Mouse (Mus musculus): Measurements from ENCODE around the gene Cdk6. TPM values are rescaled to one million over a fixed set of nuclear protein-coding genes. Genes with fewer than 3 reads are reported as not detected.
A peak's percentile ranks its signal among the peaks of the same experiment; 100 is the strongest.
"Not testable (repeated sequence)": the region's sequence is repeated elsewhere in the genome, so short reads cannot be mapped to it uniquely, and the experiment has no call there.

The Cdk6 gene
- total RNA-seq, 1 experiment: 34.1 TPM

DNA sequence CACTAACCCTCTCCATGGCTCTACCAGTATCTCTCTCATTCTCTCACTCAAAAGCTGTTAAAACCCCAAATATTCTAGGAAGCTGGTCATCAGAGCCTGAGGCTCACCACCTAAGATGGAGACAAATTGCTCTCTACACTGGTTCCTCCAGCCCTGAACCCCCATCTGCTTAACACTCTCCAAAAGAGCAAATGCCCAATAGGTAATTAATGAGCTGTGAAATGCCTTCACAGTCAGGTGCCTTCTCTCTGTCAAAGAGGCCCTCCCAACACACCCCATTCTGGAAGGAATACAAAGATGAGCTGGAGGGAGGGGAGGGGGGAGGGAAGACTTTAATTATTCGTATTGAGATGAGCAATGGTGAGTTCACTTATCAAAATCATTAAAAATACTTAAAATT is 21.1 kb upstream of the Cdk6 start:
- Histone ChIP-seq H3K4me1 (ENCODE audit: control insufficient read depth in 2 of 2, insufficient read depth in 2 of 2, low read length in 2 of 2, poor library complexity in 1 of 2) (0 out of 4 replicates have a peak, but pooled peaks cover 0 to 5% of the 10 kb centered on the region in 2 experiments), H3K9ac (ENCODE audit: insufficient read depth, low read depth, low read length, poor library complexity, severe bottlenecking) (no peak overlapping the region), H3K36me3 (ENCODE audit: control insufficient read depth, insufficient read depth, low read length, poor library complexity, severe bottlenecking) (no peaks in the 10 kb centered on the region), H3K27ac (ENCODE audit: insufficient read depth, low read depth, low read length, poor library complexity, severe bottlenecking) (no peak overlapping the region), H3K9me3 (ENCODE audit: control insufficient read depth, insufficient read depth, low read depth, low read length) (no peaks in the 10 kb centered on the region), H3K4me3 (ENCODE audit: insufficient read depth in 1 of 2, low read depth in 1 of 2, low read length in 2 of 2, poor library complexity in 1 of 2, severe bottlenecking in 1 of 2) (no peak overlapping the region)
- no peak for TF ChIP-seq HCFC1 (IDR thresholded peaks at IDR 0.05; ENCODE audit: borderline replicate concordance, insufficient read depth, low read length)
- no peak for TF ChIP-seq ZNF384 (IDR thresholded peaks at IDR 0.05; ENCODE audit: low read depth, low read length)
- no peak for TF ChIP-seq CHD2 (IDR thresholded peaks at IDR 0.05; ENCODE audit: low read depth, low read length)
- no peak for TF ChIP-seq MAFK (IDR thresholded peaks at IDR 0.05; ENCODE audit: insufficient read depth, low read depth, low read length)
- TF ChIP-seq ZC3H11A (IDR thresholded peaks at IDR 0.05; ENCODE audit: borderline replicate concordance, low read depth, low read length): no peak
- DNase-seq (ENCODE audit: low read depth, low spot score): no peak
- in situ Hi-C loops (cut with MboI; ENCODE audit: low sequenced_read_pairs in 2 of 2, unreplicated experiment in 2 of 2): no loop called here

DNA sequence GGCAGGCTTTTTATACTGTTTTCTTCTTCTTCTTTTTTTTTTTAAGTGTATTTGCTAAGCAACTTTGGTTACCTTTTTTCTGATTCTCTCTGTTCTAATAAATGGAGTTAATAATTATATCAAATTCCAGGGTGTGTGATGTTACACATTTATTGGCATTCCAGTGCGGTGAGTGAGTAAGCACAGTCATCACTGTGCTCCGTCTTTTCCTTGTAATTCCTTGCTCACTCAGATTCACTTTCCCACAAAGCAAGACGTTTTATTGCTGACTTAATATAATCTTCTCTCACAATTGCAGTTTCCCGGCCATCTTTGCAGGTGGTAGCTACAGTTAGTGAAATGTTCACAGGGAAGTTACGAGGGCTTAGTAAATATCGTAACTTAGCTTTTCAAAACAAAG is 19.2 kb upstream of the Cdk6 start:
- H3K9me3 ChIP-seq (ENCODE audit: control insufficient read depth, insufficient read depth, low read depth, low read length): no peaks in the 10 kb centered on the region
- H3K36me3 ChIP-seq (ENCODE audit: control insufficient read depth, insufficient read depth, low read length, poor library complexity, severe bottlenecking): no peaks in the 10 kb centered on the region
- in situ Hi-C loops (cut with MboI; ENCODE audit: low sequenced_read_pairs in 2 of 2, unreplicated experiment in 2 of 2): no loop called here
- H3K9ac ChIP-seq (ENCODE audit: insufficient read depth, low read depth, low read length, poor library complexity, severe bottlenecking): no peak overlapping the region
- DNase-seq (ENCODE audit: low read depth, low spot score): no peak
- no peak overlapping the region for H3K4me3 ChIP-seq (ENCODE audit: insufficient read depth in 1 of 2, low read depth in 1 of 2, low read length in 2 of 2, poor library complexity in 1 of 2, severe bottlenecking in 1 of 2)
- no peak for TF ChIP-seq MAFK (IDR thresholded peaks at IDR 0.05; ENCODE audit: insufficient read depth, low read depth, low read length)
- no peak overlapping the region for H3K27ac ChIP-seq (ENCODE audit: insufficient read depth, low read depth, low read length, poor library complexity, severe bottlenecking)
- 0 out of 4 replicates have a peak, but pooled peaks cover 0 to 5% of the 10 kb centered on the region in 2 experiments for H3K4me1 ChIP-seq (ENCODE audit: control insufficient read depth in 2 of 2, insufficient read depth in 2 of 2, low read length in 2 of 2, poor library complexity in 1 of 2)

DNA sequence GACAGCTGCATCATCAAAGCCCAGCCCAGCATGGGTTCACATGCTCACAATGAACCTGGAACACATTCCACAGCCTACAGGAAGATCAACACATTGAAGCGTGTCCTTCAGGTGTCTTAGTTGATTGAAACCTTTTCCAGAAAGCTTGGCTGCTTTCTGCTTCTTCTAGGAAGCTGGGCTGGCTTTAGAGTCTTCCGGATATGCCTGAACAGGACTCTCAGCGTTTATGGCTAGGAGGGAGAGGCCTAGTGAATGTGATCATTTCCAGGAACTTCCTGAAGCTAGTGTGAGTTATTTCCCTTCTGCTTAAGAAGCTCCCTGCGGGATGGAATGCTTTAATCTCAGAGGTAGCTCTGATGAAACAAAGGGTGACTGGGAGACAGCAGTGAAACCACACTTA is 17.2 kb upstream of the Cdk6 start:
- in situ Hi-C loops (cut with MboI; ENCODE audit: low sequenced_read_pairs in 2 of 2, unreplicated experiment in 2 of 2): no loop called here
- DNase-seq (ENCODE audit: low read depth, low spot score): no peak
- Histone ChIP-seq H3K36me3 (ENCODE audit: control insufficient read depth, insufficient read depth, low read length, poor library complexity, severe bottlenecking) (no peaks in the 10 kb centered on the region), H3K9ac (ENCODE audit: insufficient read depth, low read depth, low read length, poor library complexity, severe bottlenecking) (no peak overlapping the region), H3K4me1 (ENCODE audit: control insufficient read depth in 2 of 2, insufficient read depth in 2 of 2, low read length in 2 of 2, poor library complexity in 1 of 2) (0 out of 4 replicates have a peak, but pooled peaks cover 0 to 5% of the 10 kb centered on the region in 2 experiments), H3K4me3 (ENCODE audit: insufficient read depth in 1 of 2, low read depth in 1 of 2, low read length in 2 of 2, poor library complexity in 1 of 2, severe bottlenecking in 1 of 2) (no peak overlapping the region), H3K27ac (ENCODE audit: insufficient read depth, low read depth, low read length, poor library complexity, severe bottlenecking) (no peak overlapping the region), H3K9me3 (ENCODE audit: control insufficient read depth, insufficient read depth, low read depth, low read length) (no peaks in the 10 kb centered on the region)
- TF ChIP-seq CHD2 (IDR thresholded peaks at IDR 0.05; ENCODE audit: low read depth, low read length): no peak
- TF ChIP-seq MAFK (IDR thresholded peaks at IDR 0.05; ENCODE audit: insufficient read depth, low read depth, low read length): no peak
- no peak for TF ChIP-seq ZC3H11A (IDR thresholded peaks at IDR 0.05; ENCODE audit: borderline replicate concordance, low read depth, low read length)
- TF ChIP-seq HCFC1 (IDR thresholded peaks at IDR 0.05; ENCODE audit: borderline replicate concordance, insufficient read depth, low read length): no peak
- TF ChIP-seq ZNF384 (IDR thresholded peaks at IDR 0.05; ENCODE audit: low read depth, low read length): no peak

DNA sequence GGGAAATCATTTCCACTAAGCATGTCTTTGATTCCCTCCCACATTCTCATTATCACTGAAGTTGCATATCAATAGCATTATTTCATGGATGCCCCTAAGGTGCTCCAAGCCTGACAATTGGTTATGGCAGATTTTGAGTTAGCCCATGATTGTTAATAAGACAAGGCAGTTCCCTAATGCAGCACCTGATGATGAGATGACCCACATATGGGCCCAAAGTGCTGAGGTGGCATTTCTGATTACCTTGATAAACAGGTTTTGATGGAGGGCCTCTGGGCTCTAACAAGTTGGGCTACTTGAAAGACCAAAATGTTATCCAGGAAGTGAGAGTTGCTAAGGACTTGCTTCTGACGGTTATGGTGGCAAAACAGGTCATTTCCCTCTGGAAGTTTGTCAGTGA is 11.9 kb upstream of the Cdk6 start:
- TF ChIP-seq ZNF384 (IDR thresholded peaks at IDR 0.05; ENCODE audit: low read depth, low read length) (no peak), MAFK (IDR thresholded peaks at IDR 0.05; ENCODE audit: insufficient read depth, low read depth, low read length) (peak; percentile 70)
- H3K4me3 ChIP-seq (ENCODE audit: insufficient read depth in 1 of 2, low read depth in 1 of 2, low read length in 2 of 2, poor library complexity in 1 of 2, severe bottlenecking in 1 of 2): no peak overlapping the region
- H3K4me1 ChIP-seq (ENCODE audit: control insufficient read depth in 2 of 2, insufficient read depth in 2 of 2, low read length in 2 of 2, poor library complexity in 1 of 2): 0 out of 4 replicates have a peak, but pooled peaks cover 1 to 5% of the 10 kb centered on the region in 2 experiments
- H3K36me3 ChIP-seq (ENCODE audit: control insufficient read depth, insufficient read depth, low read length, poor library complexity, severe bottlenecking): no peaks in the 10 kb centered on the region
- H3K27ac ChIP-seq (ENCODE audit: insufficient read depth, low read depth, low read length, poor library complexity, severe bottlenecking): no peak overlapping the region
- in situ Hi-C loops (cut with MboI; ENCODE audit: low sequenced_read_pairs in 2 of 2, unreplicated experiment in 2 of 2): no loop called here
- H3K9ac ChIP-seq (ENCODE audit: insufficient read depth, low read depth, low read length, poor library complexity, severe bottlenecking): no peak overlapping the region
- H3K9me3 ChIP-seq (ENCODE audit: control insufficient read depth, insufficient read depth, low read depth, low read length): no peaks in the 10 kb centered on the region
- no peak for DNase-seq (ENCODE audit: low read depth, low spot score)

DNA sequence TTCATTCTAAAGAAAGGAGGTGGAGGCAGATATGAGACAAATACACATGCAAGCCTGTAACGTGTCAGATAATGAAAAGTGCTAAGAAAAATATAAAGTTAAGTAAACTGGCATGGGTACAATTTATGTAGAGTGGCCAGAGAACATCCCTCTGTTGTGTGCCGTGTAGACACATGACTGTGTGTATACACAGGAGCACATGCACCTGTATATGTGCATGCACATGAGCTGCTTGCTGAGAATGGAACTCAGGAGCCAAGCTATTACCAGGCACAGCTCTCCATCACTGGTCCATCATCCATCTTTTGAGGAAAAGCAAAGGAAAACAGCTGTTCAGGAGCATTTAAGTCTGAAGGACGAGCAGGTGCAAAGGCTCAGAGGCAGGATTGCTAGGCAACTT is 10.4 kb upstream of the Cdk6 start:
- Histone ChIP-seq H3K9me3 (ENCODE audit: control insufficient read depth, insufficient read depth, low read depth, low read length) (no peaks in the 10 kb centered on the region), H3K9ac (ENCODE audit: insufficient read depth, low read depth, low read length, poor library complexity, severe bottlenecking) (no peak overlapping the region), H3K4me3 (ENCODE audit: insufficient read depth in 1 of 2, low read depth in 1 of 2, low read length in 2 of 2, poor library complexity in 1 of 2, severe bottlenecking in 1 of 2) (no peak overlapping the region), H3K4me1 (ENCODE audit: control insufficient read depth in 2 of 2, insufficient read depth in 2 of 2, low read length in 2 of 2, poor library complexity in 1 of 2) (0 out of 4 replicates have a peak, but pooled peaks cover 1 to 5% of the 10 kb centered on the region in 2 experiments), H3K27ac (ENCODE audit: insufficient read depth, low read depth, low read length, poor library complexity, severe bottlenecking) (no peak overlapping the region), H3K36me3 (ENCODE audit: control insufficient read depth, insufficient read depth, low read length, poor library complexity, severe bottlenecking) (no peaks in the 10 kb centered on the region)
- in situ Hi-C loops (cut with MboI; ENCODE audit: low sequenced_read_pairs in 2 of 2, unreplicated experiment in 2 of 2): no loop called here
- TF ChIP-seq CHD2 (IDR thresholded peaks at IDR 0.05; ENCODE audit: low read depth, low read length) (no peak), ZNF384 (IDR thresholded peaks at IDR 0.05; ENCODE audit: low read depth, low read length) (no peak), MAFK (IDR thresholded peaks at IDR 0.05; ENCODE audit: insufficient read depth, low read depth, low read length) (no peak), ZC3H11A (IDR thresholded peaks at IDR 0.05; ENCODE audit: borderline replicate concordance, low read depth, low read length) (no peak), HCFC1 (IDR thresholded peaks at IDR 0.05; ENCODE audit: borderline replicate concordance, insufficient read depth, low read length) (no peak)
- DNase-seq (ENCODE audit: low read depth, low spot score): no peak

DNA sequence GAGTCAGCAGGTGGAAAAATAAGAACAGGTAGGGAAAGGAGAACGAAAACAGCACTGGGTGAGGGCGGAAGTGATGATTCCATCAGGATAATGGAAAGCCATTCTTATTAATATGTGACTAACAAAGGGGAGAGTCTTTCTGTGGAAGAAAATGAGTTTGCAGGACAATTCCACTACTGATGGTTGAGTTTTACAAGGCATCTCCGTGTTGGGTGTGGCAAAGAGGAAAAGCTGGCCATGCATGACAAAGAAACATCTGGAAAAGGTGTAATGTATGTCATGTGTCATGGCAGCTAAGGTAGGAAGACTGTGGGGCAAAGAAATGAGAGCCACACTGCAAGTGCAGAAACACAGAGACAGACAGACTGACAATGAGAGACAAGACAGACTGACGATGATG is 8.3 kb upstream of the Cdk6 start:
- H3K36me3 ChIP-seq (ENCODE audit: control insufficient read depth, insufficient read depth, low read length, poor library complexity, severe bottlenecking); H3K27ac ChIP-seq (ENCODE audit: insufficient read depth, low read depth, low read length, poor library complexity, severe bottlenecking); in situ Hi-C loops (cut with MboI; ENCODE audit: low sequenced_read_pairs in 2 of 2, unreplicated experiment in 2 of 2); H3K9ac ChIP-seq (ENCODE audit: insufficient read depth, low read depth, low read length, poor library complexity, severe bottlenecking); H3K4me3 ChIP-seq (ENCODE audit: insufficient read depth in 1 of 2, low read depth in 1 of 2, low read length in 2 of 2, poor library complexity in 1 of 2, severe bottlenecking in 1 of 2); DNase-seq (ENCODE audit: low read depth, low spot score); H3K9me3 ChIP-seq (ENCODE audit: control insufficient read depth, insufficient read depth, low read depth, low read length); H3K4me1 ChIP-seq (ENCODE audit: control insufficient read depth in 2 of 2, insufficient read depth in 2 of 2, low read length in 2 of 2, poor library complexity in 1 of 2): not testable (repeated sequence)

DNA sequence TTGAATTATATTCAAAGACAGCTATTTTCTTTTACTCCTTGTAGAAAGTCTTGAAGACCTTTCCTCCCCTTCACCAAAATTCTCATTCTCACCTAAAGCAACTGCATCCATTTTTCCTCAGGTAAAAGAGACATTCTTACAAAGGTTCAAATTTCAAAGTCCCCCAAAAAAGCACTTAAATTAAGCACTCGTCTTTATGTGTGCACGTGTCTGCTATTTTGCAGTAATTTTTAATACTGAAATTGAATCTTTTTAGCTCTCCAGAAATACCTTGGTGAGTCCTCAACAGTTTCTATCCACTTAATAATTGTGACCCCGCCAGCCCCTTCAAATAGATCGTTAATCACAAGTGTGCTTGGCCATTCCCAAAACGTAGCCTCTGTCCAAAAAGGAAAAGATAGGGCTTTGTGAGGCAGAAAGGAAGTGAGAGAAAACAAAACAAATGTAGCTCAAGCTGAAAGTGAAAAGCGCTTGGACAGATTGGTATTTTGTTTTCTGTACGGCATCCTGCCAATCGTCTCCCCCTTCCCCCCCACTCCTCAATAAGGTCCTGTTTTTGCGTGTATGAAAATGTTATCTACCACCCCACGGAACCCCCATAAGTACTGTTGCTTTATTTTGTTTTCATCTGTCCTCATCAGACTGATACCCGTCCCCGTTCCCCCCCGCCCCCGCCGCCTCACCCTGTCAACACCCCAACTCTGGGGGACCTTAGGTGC is 786 bp upstream of the Cdk6 start:
- H3K27ac ChIP-seq (ENCODE audit: insufficient read depth, low read depth, low read length, poor library complexity, severe bottlenecking); H3K9me3 ChIP-seq (ENCODE audit: control insufficient read depth, insufficient read depth, low read depth, low read length); in situ Hi-C loops (cut with MboI; ENCODE audit: low sequenced_read_pairs in 2 of 2, unreplicated experiment in 2 of 2); H3K4me1 ChIP-seq (ENCODE audit: control insufficient read depth in 2 of 2, insufficient read depth in 2 of 2, low read length in 2 of 2, poor library complexity in 1 of 2); H3K36me3 ChIP-seq (ENCODE audit: control insufficient read depth, insufficient read depth, low read length, poor library complexity, severe bottlenecking); DNase-seq (ENCODE audit: low read depth, low spot score): not testable (repeated sequence)
- Histone ChIP-seq H3K9ac (ENCODE audit: insufficient read depth, low read depth, low read length, poor library complexity, severe bottlenecking) (peak overlapping the region; percentile 77), H3K4me3 (ENCODE audit: insufficient read depth in 1 of 2, low read depth in 1 of 2, low read length in 2 of 2, poor library complexity in 1 of 2, severe bottlenecking in 1 of 2) (peak overlapping the region; percentile 70 to 72)
